Mouse (Mus musculus) thymus, adult 2 months (tissue): ENCODE measurements around the gene Crybg1.

Source experiments
- CTCF ChIP-seq: fragments of 200-500 bp; IDR thresholded peaks from 2 replicates; pipeline ENCODE4 v1.5.1; 2012; ENCODE audit warnings: mild to moderate bottlenecking, control low read depth, low read length, moderate library complexity, borderline replicate concordance; ENCODE audit not compliant: control insufficient read depth, poor library complexity, insufficient read depth; ENCODE audit errors: extremely low read depth
- POLR2A ChIP-seq: fragments of 200-500 bp; IDR thresholded peaks from 2 replicates; pipeline ENCODE4 v1.6.1; 2012; ENCODE audit warnings: mild to moderate bottlenecking, low read length, control low read depth, moderate library complexity; ENCODE audit not compliant: control insufficient read depth, poor library complexity, insufficient read depth; ENCODE audit errors: extremely low read depth

DNA sequence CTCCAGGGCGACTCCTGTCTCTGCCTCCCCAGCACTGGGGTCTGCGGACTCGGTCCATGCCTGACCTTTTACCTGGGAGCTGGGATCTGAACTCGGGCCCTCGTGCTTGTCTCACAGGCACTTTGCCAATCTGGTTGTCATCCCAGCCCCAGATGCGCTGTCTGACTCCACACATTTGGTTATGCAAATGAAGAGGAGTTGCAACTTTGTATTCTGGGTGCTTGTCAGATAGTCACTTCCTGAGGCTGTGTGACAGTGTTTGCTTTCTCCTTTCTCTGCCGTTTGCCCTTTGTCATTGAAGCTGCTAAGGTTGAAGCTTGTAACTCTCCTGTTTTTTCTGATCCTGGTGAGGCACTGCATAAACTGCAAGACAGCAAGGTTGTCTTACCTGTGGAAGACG lies 220.9 kb downstream of the Crybg1 start:
- TF ChIP-seq POLR2A (no peak), CTCF (no peak)
